Mouse (Mus musculus): ENCODE measurements around the gene Cd81.

- TF ChIP-seq CTCF (IDR thresholded peaks at IDR 0.05; ENCODE audit: borderline replicate concordance, control insufficient read depth, extremely low read depth, insufficient read depth, low read length, poor library complexity), result no peak
- no peak for TF ChIP-seq POLR2A (IDR thresholded peaks at IDR 0.05; ENCODE audit: control insufficient read depth, extremely low read depth, insufficient read depth, low read length, poor library complexity)
These were observed 36.6 kb upstream of the Cd81 start for GRCm38 (mm10) chr7:143015755-143016423.
